Mouse (Mus musculus) urinary bladder, postnatal 14 days (tissue): ENCODE data around the gene Aar2.

ENCODE experiments used
- DNase-seq: peaks from one replicate; pipeline ENCODE4 v3.0.0; 2021; ENCODE audit warnings: low spot score

Gene Aar2

GRCm38 (mm10) chr2:156568647-156569046, 21.3 kb downstream of the Aar2 start:
- no peak for DNase-seq

GRCm38 (mm10) chr2:156569261-156569660, 21.9 kb downstream of the Aar2 start:
- no peak for DNase-seq

GRCm38 (mm10) chr2:156571521-156571920, 24.1 kb downstream of the Aar2 start:
- no peak for DNase-seq

GRCm38 (mm10) chr2:156576850-156577587, 29.6 kb downstream of the Aar2 start:
- no peak for DNase-seq

GRCm38 (mm10) chr2:156580507-156580906, 33.1 kb downstream of the Aar2 start:
- no peak for DNase-seq

- no peak for DNase-seq
Observed at GRCm38 (mm10) chr2:156581244-156581643, 33.9 kb downstream of the Aar2 start.

- no peak for DNase-seq
Observed at GRCm38 (mm10) chr2:156582887-156583286, 35.5 kb downstream of the Aar2 start.

GRCm38 (mm10) chr2:156584154-156584796, 36.9 kb downstream of the Aar2 start:
- no peak for DNase-seq

GRCm38 (mm10) chr2:156584797-156585471, 37.5 kb downstream of the Aar2 start:
- no peak for DNase-seq

- DNase-seq, result no peak
Observed at GRCm38 (mm10) chr2:156589481-156589880, 42.1 kb downstream of the Aar2 start.

- no peak for DNase-seq
Observed at GRCm38 (mm10) chr2:156594987-156595490, 47.7 kb downstream of the Aar2 start.

GRCm38 (mm10) chr2:156602581-156602980, 55.2 kb downstream of the Aar2 start:
- DNase-seq, result no peak

- no peak for DNase-seq
Observed at GRCm38 (mm10) chr2:156603671-156604070, 56.3 kb downstream of the Aar2 start.

GRCm38 (mm10) chr2:156605144-156605543, 57.8 kb downstream of the Aar2 start:
- no peak for DNase-seq

- DNase-seq, result no peak
Observed at GRCm38 (mm10) chr2:156605971-156606370, 58.6 kb downstream of the Aar2 start.

- DNase-seq, result peak; percentile 48
Observed at GRCm38 (mm10) chr2:156613081-156613540, 65.7 kb downstream of the Aar2 start.

GRCm38 (mm10) chr2:156613541-156614257, 66.3 kb downstream of the Aar2 start, which contains the start of gene Dlgap4:
Gene Dlgap4 (plus strand): TSS chr2:156613705.
- DNase-seq, result peak; percentile 18

GRCm38 (mm10) chr2:156614258-156614556, 66.8 kb downstream of the Aar2 start:
- no peak for DNase-seq

- no peak for DNase-seq
Observed at GRCm38 (mm10) chr2:156614661-156615654, 67.6 kb downstream of the Aar2 start.

GRCm38 (mm10) chr2:156616513-156616912, 69.1 kb downstream of the Aar2 start:
- no peak for DNase-seq

GRCm38 (mm10) chr2:156617536-156617935, 70.2 kb downstream of the Aar2 start:
- peak; percentile 62 for DNase-seq
